Mouse (Mus musculus) kidney, postnatal 10 days (tissue): Measurements from ENCODE around the gene Ndc1.
"Not testable (repeated sequence)": the region's sequence is repeated elsewhere in the genome, so short reads cannot be mapped to it uniquely, and the experiment has no call there.

Source experiments
- DNase-seq: peaks from one replicate; pipeline ENCODE4 v3.0.0; 2021; ENCODE audit warnings: mixed read lengths

Gene Ndc1

GRCm38 (mm10) chr4:107366408-107366807 lies 1.2 kb upstream of the Ndc1 start:
- DNase-seq: not testable (repeated sequence)

GRCm38 (mm10) chr4:107372304-107372703 lies 4.7 kb downstream of the Ndc1 start:
- no peak for DNase-seq

DNA sequence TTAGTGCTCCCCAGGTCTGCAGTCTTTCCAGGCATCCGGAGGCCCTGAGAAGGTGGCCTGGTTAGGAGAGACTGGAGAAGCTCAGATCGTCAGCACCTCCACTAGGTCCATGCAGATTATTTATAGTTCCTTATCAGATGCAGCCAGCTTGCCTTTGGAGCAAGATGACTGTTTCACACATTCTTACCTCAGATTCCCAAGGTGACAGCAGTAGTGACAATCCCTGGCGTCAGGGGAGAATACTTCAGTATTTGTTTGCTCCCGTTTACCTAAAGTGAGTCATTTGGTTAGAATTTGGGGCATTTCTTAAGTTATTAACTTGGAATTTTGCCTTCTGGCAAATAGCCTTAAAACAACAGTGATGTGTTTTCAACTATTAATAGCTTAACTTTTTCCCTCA lies 7.1 kb downstream of the Ndc1 start:
- no peak for DNase-seq

- peak; percentile 51 for DNase-seq
These were observed 11.4 kb downstream of the Ndc1 start for GRCm38 (mm10) chr4:107378954-107379353.

GRCm38 (mm10) chr4:107380871-107381270 lies 13.3 kb downstream of the Ndc1 start:
- DNase-seq: peak; percentile 20

DNA sequence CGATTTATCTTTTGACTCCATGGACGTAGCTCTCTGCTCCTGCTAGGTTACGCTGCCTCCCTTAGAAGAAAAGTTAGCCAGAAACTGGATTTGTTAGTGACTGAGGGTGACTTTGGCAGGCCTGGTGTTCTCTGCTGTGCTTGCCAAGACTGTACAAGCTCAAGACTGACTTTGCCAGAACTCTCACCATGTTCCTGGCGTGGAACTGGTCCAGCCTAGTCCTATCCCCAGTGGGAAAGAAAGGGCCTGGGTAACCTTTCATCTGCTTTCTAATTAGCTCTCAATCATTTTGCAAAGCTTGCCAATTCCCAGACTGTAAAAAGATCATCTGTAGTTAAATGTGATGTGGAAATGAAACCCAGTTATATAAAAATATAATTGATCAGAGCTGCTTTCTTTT lies 19.5 kb downstream of the Ndc1 start:
- DNase-seq: no peak

DNA sequence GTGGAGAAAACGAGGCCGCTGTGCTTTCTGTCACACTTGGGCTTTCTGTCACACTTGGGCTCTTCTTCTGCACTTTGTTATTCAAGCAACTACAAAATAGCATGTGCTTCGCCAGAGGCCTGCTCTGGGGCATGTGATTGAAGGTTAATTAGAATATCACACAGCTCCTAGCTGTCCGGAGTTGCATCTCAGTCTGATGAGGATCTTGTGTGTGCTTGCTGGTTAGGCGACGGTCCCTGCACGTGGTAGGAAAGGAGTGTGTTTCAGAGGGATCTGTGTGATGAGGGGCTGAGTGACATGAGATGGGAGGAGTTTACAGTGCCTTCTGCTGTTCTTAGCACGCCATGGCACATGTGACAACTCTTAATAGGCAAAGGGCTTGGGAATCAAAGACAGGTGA lies 19.9 kb downstream of the Ndc1 start:
- DNase-seq: no peak

GRCm38 (mm10) chr4:107388291-107388690 lies 20.7 kb downstream of the Ndc1 start:
- no peak for DNase-seq

GRCm38 (mm10) chr4:107389345-107389744 lies 21.8 kb downstream of the Ndc1 start:
- DNase-seq: no peak

DNA sequence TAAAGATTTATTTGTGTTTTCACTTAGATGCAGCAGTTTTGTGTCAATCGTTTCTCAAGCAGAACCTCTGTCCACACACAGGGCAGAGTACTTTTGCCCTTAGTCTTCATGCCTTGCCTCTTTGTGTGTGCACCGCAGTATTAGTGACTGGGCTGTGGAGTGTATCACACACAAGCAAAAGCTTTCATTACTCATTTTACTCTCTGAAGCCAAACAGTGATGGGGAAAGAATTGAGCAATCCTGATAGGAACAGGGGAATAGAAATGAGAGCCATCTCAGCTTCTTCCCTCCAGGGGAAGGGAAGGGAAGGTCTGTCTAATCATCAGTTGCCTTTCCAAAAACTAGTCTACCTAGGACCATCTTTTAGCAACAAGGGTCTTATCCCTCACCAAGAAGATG lies 26.2 kb downstream of the Ndc1 start:
- no peak for DNase-seq

GRCm38 (mm10) chr4:107420202-107420601 lies 52.6 kb downstream of the Ndc1 start:
- DNase-seq: no peak

DNA sequence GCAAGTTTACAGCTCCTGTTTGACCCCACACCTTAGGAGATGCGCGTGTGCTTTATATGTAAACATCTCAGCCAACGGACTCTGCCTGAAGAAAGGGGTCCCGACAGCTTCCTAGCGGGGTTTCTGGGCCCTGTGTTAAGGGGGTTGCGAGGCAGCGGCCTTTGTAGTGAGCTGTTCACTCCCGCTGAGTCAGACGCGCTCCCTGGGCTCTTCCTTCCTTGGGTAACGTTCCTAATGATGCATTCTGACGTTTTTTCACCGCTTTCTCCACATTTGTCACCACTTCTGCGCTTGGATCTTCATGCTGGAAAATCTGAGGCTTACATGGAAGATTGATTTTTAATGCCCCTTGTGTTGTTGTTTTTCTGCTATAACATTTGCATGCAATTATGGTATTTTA lies 54.1 kb downstream of the Ndc1 start:
- no peak for DNase-seq

DNA sequence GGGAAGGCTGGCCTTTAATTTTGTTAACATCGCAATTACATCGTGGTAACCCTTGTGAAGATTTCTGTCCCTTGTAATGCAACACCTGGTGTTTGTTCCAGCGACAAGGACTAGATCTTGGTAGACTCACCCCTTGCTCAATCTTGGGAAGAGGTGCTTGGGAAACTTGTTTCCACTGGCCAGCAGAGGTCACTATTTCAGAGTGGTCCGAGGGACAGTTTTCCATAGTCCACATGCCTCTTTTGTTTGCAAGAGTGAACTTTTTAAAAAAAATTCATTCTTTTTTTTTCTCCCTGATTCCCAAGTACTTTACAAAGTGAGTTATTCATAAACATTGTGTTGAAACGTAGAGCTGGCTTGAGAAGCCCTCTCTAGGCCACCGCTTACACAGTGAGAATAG lies 54.6 kb downstream of the Ndc1 start:
- peak; percentile 73 for DNase-seq

GRCm38 (mm10) chr4:107425616-107426015 lies 58.0 kb downstream of the Ndc1 start:
- DNase-seq: no peak

DNA sequence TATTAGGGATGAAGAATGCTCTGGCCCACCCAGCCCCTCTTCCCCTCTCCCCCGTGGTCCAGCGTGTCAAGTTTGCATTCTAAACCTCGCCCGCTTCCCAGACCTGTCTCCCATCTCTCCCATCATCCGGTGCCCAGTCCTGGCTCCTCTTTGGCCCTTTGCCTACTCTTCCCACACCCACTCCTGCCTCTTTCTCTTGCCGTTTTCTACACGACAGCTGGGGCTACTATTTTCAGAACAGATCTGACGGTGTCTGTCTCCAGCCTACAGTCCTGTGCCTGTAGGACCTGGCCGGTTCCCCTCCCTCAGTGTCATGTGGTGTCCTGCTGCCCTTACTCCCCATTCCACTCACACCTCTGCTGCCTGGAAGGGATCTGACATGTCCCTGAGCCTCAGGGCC lies 59.0 kb downstream of the Ndc1 start:
- DNase-seq: peak; percentile 5

- peak; percentile 51 for DNase-seq
These were observed 65.1 kb downstream of the Ndc1 start for GRCm38 (mm10) chr4:107432717-107433116.

DNA sequence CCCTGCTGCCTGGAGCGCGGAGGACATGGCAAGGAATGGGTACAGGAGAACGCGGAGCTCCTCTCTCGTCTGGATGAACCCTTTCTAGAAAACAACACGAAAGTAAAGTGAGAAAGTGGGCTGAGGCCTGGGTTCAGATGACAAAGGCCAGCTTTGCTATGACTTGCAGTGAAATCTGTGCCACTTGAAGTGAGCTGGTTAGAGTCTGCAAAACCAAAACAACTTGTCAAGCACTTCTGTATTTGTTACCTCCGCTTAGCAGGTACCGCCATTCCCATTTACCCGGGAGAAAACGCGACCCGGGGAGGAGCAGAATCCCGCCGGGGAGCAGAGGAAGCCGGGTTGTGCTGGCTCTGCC lies 66.4 kb downstream of the Ndc1 start:
- no peak for DNase-seq

DNA sequence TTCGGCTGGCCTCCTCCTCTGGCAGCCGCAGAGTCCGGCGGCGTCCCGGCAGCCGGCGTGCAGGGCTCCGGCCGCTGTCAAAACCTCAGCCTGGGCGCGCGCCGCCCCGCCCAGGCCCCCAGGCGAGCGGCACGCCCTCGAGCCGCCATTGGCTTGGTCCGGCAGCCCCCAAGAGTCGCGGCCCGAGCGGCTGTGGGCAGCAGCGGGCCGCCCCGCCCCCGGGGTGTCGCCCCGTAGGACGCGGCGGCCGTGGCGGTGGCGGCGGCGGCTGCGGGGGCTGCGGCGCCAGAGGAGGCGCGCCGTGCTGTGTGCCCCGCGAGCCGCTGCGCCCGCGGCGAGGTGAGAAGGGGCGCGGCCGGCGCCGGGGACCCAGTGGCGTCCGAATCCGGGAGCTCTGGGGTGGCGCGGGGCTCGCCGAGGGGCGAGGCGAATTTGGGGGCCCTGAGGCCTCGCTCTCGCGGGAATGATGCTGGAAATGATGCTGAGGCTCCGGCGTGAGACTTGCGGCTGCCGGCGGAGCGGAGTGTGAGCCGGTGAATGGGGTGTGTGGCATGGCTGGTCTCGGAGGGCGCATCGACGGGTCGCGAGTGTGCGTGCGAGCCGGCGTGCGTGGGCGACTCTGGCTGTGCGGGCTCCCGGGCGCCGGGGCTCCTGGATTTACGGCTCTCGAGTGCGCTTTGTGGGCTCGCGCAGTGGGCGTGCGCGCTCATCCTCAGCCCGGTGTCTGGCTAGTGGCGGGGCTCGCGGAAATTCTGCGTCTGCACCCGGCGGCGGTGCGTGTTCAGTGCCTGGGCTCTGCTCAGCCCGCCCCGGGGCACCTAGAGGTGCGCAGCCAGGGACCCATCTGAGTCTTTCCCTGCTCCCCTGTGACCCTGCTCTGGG lies 67.0 kb downstream of the Ndc1 start, which contains the start of gene Glis1:
Gene Glis1, plus strand, starts transcription at position 236 of the 882 bp plus-strand sequence.
- DNase-seq: peak; percentile 89

DNA sequence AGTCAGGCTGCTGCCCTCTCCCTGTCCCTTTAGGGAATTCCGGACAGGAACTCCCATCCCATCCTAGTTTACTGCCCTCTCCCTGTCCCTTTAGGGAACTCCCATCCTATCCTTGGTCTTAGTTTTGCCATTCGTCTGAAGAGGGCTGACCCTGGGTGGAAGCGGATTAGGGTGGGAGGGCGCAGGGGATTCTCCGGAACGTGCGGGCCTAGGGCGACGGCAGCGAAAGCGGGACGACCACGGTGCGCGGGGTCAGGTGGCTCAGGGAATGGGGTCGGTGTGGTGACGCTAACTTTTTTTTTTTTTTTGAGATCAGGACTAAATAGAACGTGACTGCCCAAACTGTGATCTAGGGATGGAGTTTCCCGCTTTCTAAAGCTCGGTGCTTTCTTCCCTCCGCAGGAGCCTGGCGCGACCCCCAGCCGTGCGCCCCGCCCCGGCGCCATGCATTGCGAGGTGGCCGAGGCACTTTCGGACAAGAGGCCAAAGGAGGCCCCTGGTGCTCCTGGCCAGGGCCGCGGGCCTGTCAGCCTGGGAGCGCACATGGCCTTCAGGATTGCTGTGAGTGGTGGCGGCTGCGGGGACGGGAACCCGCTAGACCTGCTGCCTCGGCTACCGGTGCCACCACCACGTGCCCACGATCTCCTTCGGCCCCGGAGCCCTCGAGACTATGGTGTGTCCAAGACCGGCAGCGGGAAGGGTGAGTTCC lies 67.8 kb downstream of the Ndc1 start:
- peak; percentile 38 for DNase-seq

GRCm38 (mm10) chr4:107436476-107436875 lies 68.9 kb downstream of the Ndc1 start:
- peak; percentile 43 for DNase-seq

DNA sequence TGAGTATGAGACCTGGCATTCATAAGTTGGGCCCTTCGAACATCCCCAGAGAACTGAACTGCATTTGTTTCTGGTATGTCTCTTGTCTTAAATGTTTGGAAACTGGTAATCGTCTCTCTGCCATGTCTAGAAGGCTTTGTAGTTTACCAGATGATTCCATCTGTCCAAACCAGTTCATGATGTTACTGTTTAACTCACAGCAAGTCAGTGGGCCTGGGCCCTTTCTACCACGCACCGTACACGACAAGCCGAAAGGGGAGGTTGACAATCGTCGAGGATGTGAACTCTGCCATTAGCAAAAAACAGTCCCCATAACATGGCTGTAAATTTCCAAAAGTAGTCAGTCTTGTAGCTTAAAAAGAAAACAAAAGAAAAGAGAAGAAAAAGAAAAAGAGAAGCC lies 71.2 kb downstream of the Ndc1 start:
- no peak for DNase-seq

GRCm38 (mm10) chr4:107440306-107440705 lies 72.7 kb downstream of the Ndc1 start:
- DNase-seq: peak; percentile 59

DNA sequence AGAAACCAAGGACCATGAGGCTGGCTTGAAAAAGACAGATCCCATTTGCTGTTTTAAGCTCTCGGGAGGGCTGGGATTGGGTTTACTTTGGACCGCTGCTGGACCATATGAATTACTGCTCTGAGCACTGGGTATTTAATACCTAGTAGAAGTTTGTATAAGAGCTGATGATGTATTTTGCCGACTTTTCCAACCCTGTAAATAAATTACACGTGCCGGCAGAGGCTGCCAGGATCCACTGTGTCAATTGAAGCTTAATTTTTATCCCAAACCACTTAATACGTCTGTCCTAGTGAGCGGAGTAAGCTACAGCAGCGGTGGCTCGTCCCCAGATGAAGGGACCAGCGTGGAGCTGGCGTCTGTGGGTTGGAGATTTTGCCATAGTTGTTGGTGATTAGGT lies 74.7 kb downstream of the Ndc1 start:
- peak; percentile 44 for DNase-seq

GRCm38 (mm10) chr4:107442891-107443483 lies 75.4 kb downstream of the Ndc1 start:
- DNase-seq: no peak
